Mouse (Mus musculus): ENCODE results near the gene L1td1.

L1td1 gene

DNA sequence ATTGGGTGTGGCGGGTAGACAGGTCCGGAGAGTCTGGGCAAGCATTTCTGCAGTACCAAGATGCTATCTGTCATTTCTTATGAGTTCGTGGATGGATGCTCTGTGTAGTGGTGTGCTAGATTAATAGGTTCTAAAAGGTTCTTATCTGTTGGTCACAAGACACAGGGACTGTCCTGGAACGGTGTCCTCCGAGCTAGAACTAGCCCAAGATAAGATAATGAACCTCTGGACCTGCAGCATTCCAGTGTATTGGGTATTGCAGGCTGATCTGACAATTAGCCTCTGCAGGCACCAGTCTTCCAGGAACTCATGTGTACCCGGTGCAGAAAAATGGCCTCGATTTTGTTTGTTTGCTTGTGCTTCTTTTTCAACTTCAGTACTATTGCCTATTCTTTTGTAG, 2.2 kb downstream of the L1td1 start:
- in situ Hi-C loops (cut with MboI, MseI), result loop anchor here in 1 of 2 experiments (5.0 kb wide), 1 partner anchor 159 kb away; no protein-coding TSS in a partner anchor

DNA sequence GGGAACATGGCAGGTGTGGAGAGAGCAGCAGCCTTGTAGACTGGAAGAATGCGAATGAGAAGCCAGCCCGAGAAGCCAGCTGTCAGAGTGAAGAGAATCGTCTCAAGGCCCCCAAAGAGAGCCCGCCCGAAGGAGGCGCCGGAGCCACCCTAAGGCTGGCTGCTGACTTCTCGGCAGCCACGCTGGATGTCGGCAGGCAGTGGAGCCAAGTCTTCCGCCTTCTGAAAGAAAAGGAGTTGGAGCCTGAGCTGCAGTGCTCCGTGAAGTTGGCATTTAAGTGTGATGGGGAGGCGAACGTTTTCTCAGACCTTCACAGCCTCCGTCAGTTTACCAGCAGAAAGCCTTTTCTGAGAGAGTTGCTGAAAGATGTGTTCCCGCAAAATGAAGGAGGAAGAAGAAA, 7.1 kb downstream of the L1td1 start:
- in situ Hi-C loops (cut with MboI, MseI), result no loop called here

- in situ Hi-C loops (cut with MboI, MseI), result no loop called here
Observed at GRCm38 (mm10) chr4:98739753-98740152, 13.2 kb downstream of the L1td1 start.

DNA sequence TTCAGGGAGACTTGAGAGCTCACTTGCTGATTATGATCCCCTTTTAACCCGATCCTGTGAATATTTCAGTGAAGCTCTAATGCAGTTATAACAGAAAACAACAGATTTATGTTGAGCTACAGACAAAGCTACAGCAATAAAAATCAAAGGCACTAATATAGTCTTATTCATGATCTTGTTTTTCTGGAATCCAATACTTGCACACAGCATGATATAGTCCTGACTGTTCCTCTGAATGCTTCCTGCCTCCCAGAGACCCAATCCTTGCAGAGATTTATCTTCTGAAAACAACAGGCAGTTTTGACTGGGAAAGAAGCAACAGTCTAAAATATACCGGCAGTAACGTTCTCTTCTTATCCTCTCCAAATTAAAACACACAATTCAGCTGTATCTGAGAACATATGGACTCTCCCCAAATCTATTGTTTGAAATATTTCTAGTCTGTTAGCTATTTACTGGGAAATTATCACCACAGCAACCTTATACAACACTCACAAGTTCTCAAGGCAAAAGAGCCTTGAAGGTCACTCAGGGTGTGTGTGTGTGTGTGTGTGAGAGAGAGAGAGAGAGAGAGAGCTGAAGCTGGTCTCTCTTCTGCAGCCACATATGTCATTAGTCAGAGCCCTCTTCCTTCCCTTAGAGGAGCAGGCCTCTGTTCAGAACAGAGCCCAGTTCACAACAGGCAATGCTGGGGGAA, 16.8 kb downstream of the L1td1 start:
- in situ Hi-C loops (cut with MboI, MseI), result no loop called here

- in situ Hi-C loops (cut with MboI, MseI), result no loop called here
Observed at GRCm38 (mm10) chr4:98743906-98744210, 17.3 kb downstream of the L1td1 start.

DNA sequence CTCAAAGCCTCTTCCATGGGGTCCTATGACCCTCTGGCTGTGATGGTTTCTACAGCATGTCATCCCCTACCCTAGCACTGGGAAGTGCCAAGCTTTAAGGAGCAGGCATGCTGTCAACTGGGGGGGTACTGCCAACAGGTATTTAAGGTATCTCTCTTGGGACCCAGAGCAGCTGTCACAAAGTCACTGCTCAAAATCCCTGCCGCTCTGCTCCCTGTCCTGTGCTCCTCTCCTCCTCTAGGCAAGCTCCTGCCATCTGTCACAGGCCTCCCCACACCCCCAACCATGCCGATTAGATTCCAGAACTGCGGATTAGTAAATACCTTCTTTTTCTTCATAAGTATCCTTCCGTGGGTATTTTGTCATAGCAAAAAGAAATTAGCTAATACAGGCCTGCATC, 27.9 kb downstream of the L1td1 start:
- in situ Hi-C loops (cut with MboI, MseI), result no loop called here

DNA sequence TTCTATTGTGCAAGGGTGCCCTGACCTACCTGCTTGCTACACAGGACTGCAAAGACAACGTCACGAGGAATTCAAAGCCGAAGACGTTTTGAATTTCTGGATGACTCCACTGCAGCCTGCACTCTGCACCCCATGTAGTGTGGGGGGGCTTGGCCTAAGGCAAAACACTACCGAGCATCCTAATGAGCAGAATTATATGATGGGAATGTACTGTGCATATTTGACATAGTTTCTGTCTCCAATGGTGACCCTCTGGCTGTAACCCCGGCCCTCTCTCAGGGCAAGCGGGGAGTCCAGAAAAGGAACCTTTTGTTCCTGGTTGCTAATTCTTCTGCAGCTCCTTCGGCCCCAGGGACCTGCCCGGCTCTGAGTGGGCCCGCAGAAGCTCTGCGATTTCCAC, 29.6 kb downstream of the L1td1 start:
- in situ Hi-C loops (cut with MboI, MseI), result no loop called here

DNA sequence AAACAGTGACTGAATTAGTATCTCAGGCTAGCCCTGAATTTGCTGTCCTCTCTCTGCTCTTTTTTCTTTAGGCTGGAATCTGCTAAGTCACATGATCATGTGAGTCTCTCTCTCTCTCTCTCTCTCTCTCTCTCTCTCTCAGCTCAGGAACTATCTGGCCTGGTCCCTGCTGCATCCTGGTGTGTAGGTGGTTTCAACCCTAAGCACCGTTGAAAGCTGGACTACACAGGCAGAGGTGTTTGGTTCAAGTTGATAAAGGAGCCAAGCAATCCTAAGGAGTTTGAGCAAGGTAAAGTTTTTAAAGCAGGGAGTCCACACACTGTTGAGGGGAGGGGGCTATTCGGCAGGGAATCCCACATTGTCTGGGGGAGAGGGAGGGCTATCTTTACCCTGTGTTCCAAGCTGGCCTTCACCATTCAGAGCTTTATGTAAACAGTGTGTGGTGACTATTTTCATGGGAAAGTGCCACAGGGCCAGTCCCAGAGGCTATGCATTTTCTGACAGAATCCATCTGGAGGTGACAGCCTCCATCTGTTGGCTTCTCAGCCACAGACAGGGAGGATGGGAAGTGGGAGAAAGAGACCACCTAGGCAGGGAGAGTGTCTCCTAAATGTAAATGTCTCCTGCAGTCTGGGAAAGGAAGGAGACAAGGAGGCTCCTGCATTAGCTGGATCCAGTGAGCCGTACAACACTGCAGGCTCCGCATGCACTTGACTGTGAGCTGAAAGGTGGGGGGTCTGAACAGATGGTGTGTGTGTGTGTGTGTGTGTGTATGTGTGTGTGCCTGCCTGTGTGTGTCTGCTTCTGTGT, 31.7 kb downstream of the L1td1 start:
- in situ Hi-C loops (cut with MboI, MseI), result no loop called here

DNA sequence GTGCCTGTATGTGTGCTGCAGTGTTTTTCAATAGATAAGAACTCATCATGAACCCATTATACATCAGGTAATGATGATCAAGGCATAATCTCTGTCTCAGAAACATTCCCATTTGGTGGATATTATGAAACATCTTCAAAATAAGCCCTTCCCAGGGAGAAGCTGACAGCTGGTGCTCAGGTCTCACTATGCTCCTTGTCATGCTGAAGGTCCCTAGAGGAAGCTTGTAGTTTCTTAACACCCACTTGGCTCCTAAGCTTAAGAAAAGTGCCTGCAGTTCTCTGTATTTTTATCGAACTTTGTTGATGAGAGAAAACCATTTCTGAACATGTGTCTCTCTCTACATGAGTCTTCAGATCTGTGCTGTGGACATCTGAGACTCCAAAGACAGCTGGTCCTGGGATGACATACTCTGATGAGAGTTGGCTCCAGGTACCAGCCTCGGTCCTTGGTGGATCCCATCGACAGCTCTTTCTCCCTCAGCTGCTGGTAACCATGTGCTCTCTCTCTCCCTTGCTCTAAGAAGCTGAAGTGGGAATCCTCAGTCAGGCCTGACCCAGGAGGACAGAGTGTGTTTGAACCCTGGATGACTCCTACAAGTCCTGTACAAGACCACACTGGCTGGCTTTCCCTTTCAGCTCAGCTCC, 32.5 kb downstream of the L1td1 start:
- in situ Hi-C loops (cut with MboI, MseI), result no loop called here

- in situ Hi-C loops (cut with MboI, MseI), result no loop called here
Observed at GRCm38 (mm10) chr4:98767134-98768133, 40.9 kb downstream of the L1td1 start.

- in situ Hi-C loops (cut with MboI, MseI), result no loop called here
Observed at GRCm38 (mm10) chr4:98773785-98774184, 47.3 kb downstream of the L1td1 start.

GRCm38 (mm10) chr4:98776721-98777427, 50.3 kb downstream of the L1td1 start:
- in situ Hi-C loops (cut with MboI, MseI), result no loop called here

- in situ Hi-C loops (cut with MboI, MseI), result no loop called here
Observed at GRCm38 (mm10) chr4:98777464-98777863, 50.9 kb downstream of the L1td1 start.

- in situ Hi-C loops (cut with MboI, MseI), result no loop called here
Observed at GRCm38 (mm10) chr4:98778219-98778618, 51.7 kb downstream of the L1td1 start.

- in situ Hi-C loops (cut with MboI, MseI), result loop anchor here in 1 of 2 experiments (10.0 kb wide), 1 partner anchor 1381 kb away; no protein-coding TSS in a partner anchor
Observed at GRCm38 (mm10) chr4:98785851-98786250, 59.3 kb downstream of the L1td1 start.

DNA sequence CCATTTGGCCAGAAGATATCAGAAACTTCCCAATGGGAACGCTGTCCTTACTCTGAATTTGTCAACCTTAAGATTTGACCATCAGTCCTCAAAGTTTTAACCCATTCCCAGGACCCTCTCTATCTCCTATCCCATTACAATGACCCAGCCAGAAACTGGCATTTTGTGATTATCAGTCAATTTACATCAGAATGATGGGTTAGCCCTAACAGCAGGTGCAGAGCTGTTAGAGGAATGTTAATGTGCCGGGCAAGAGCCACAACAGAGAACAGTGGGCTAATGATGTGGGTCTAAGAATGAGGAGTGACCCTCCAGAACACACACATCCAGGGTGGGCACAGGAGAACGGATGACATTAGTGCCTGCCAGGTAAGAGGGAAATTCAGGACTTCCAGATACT, 59.7 kb downstream of the L1td1 start:
- in situ Hi-C loops (cut with MboI, MseI), result loop anchor here in 1 of 2 experiments (10.0 kb wide), 1 partner anchor 1381 kb away; no protein-coding TSS in a partner anchor

Data from T-helper 17 cell (primary cell).